Mouse (Mus musculus) G1E-ER4 (cell line): ENCODE measurements around the gene Fam181b. TPM values are rescaled to one million over a fixed set of nuclear protein-coding genes. Genes with fewer than 3 reads are reported as not detected.

Experiments
- GATA1 ChIP-seq: IDR thresholded peaks from one replicate; pipeline ENCODE4 v1.8.0; 2012; ENCODE audit warnings: low read length, inconsistent platforms
- polyA plus RNA-seq: library from polyadenylated mRNA; stranded (reverse); fragments of >175 nt; gene quantifications from 2 replicates; pipeline ENCODE4 v1.2.3, GENCODE M21; 2012

Fam181b gene
- polyA plus RNA-seq, 1 experiment: not detected

GRCm38 (mm10) chr7:93104776-93105340 is 25.2 kb downstream of the Fam181b start:
- TF ChIP-seq GATA1: no peak

GRCm38 (mm10) chr7:93110370-93110965 is 30.8 kb downstream of the Fam181b start:
- TF ChIP-seq GATA1: no peak

GRCm38 (mm10) chr7:93111056-93111455 is 31.4 kb downstream of the Fam181b start:
- TF ChIP-seq GATA1: no peak

GRCm38 (mm10) chr7:93117561-93117960 is 37.9 kb downstream of the Fam181b start:
- no peak for TF ChIP-seq GATA1

GRCm38 (mm10) chr7:93123936-93124335 is 44.3 kb downstream of the Fam181b start:
- TF ChIP-seq GATA1: no peak

Other genes with a start within 250 kb of the Fam181b start
- 34.1 and 50.8 TPM in 2 replicates for gene Ddias, start 205.6 kb upstream of the Fam181b start, polyA plus RNA-seq
- gene Prcp, start 205.4 kb upstream of the Fam181b start, polyA plus RNA-seq: 34.5 and 125 TPM in 2 replicates